Mouse (Mus musculus): ENCODE data around the gene Mrgprf. TPM values are rescaled to one million over a fixed set of nuclear protein-coding genes. Genes with fewer than 3 reads are reported as not detected.

The Mrgprf gene
- polyA plus RNA-seq, 1 experiment: not detected

GRCm38 (mm10) chr7:145333936-145334335, 33.3 kb downstream of the Mrgprf start:
- TF ChIP-seq EP300 (IDR thresholded peaks at IDR 0.05; ENCODE audit: insufficient read depth, low read depth, low read length): no peak
- no peak for TF ChIP-seq CTCF (IDR thresholded peaks at IDR 0.05; ENCODE audit: low read depth, low read length)
- no peak for TF ChIP-seq POLR2A (IDR thresholded peaks at IDR 0.05; ENCODE audit: insufficient read depth, low read length)
- no peak overlapping the region for H3K9ac ChIP-seq (ENCODE audit: low read depth, poor library complexity, severe bottlenecking)

GRCm38 (mm10) chr7:145334428-145335027, 33.9 kb downstream of the Mrgprf start:
- H3K9me3 ChIP-seq (replicated peaks; ENCODE audit: control insufficient read depth, insufficient read depth, low read length, poor library complexity, severe bottlenecking): no peaks in the 10 kb centered on the region
- no peaks in the 10 kb centered on the region for H3K36me3 ChIP-seq (ENCODE audit: control insufficient read depth, insufficient read depth, low read length, poor library complexity, severe bottlenecking)
- TF ChIP-seq CTCF (IDR thresholded peaks at IDR 0.05; ENCODE audit: low read depth, low read length): no peak
- no peak for TF ChIP-seq POLR2A (IDR thresholded peaks at IDR 0.05; ENCODE audit: insufficient read depth, low read length)
- TF ChIP-seq EP300 (IDR thresholded peaks at IDR 0.05; ENCODE audit: insufficient read depth, low read depth, low read length): no peak
- no peaks in the 10 kb centered on the region for H3K27me3 ChIP-seq (ENCODE audit: control insufficient read depth, insufficient read depth, low read length, poor library complexity, severe bottlenecking)
- no peak overlapping the region for H3K9ac ChIP-seq (ENCODE audit: low read depth, poor library complexity, severe bottlenecking)
- no peak overlapping the region for H3K27ac ChIP-seq (ENCODE audit: insufficient read depth, low read length)
- H3K4me3 ChIP-seq (ENCODE audit: low read depth, low read length): no peak overlapping the region
- H3K4me1 ChIP-seq (ENCODE audit: control insufficient read depth, insufficient read depth, low read length): no peaks in the 10 kb centered on the region

More at GRCm38 (mm10) chr7:145333936-145334335, 33.3 kb downstream of the Mrgprf start:
- H3K4me1 ChIP-seq (ENCODE audit: control insufficient read depth, insufficient read depth, low read length): no peaks in the 10 kb centered on the region
- H3K36me3 ChIP-seq (ENCODE audit: control insufficient read depth, insufficient read depth, low read length, poor library complexity, severe bottlenecking): no peaks in the 10 kb centered on the region
- no peak overlapping the region for H3K4me3 ChIP-seq (ENCODE audit: low read depth, low read length)
- H3K27ac ChIP-seq (ENCODE audit: insufficient read depth, low read length): no peak overlapping the region
- no peaks in the 10 kb centered on the region for H3K9me3 ChIP-seq (replicated peaks; ENCODE audit: control insufficient read depth, insufficient read depth, low read length, poor library complexity, severe bottlenecking)
- H3K27me3 ChIP-seq (ENCODE audit: control insufficient read depth, insufficient read depth, low read length, poor library complexity, severe bottlenecking): no peaks in the 10 kb centered on the region

GRCm38 (mm10) chr7:145335199-145335598, 34.6 kb downstream of the Mrgprf start:
- H3K27me3 ChIP-seq (ENCODE audit: control insufficient read depth, insufficient read depth, low read length, poor library complexity, severe bottlenecking): no peaks in the 10 kb centered on the region
- H3K27ac ChIP-seq (ENCODE audit: insufficient read depth, low read length): no peak overlapping the region
- H3K4me3 ChIP-seq (ENCODE audit: low read depth, low read length): no peak overlapping the region
- no peak overlapping the region for H3K9ac ChIP-seq (ENCODE audit: low read depth, poor library complexity, severe bottlenecking)
- no peaks in the 10 kb centered on the region for H3K9me3 ChIP-seq (replicated peaks; ENCODE audit: control insufficient read depth, insufficient read depth, low read length, poor library complexity, severe bottlenecking)
- TF ChIP-seq EP300 (IDR thresholded peaks at IDR 0.05; ENCODE audit: insufficient read depth, low read depth, low read length): no peak
- no peak for TF ChIP-seq POLR2A (IDR thresholded peaks at IDR 0.05; ENCODE audit: insufficient read depth, low read length)
- no peak for TF ChIP-seq CTCF (IDR thresholded peaks at IDR 0.05; ENCODE audit: low read depth, low read length)
- no peaks in the 10 kb centered on the region for H3K36me3 ChIP-seq (ENCODE audit: control insufficient read depth, insufficient read depth, low read length, poor library complexity, severe bottlenecking)
- H3K4me1 ChIP-seq (ENCODE audit: control insufficient read depth, insufficient read depth, low read length): no peaks in the 10 kb centered on the region

GRCm38 (mm10) chr7:145335616-145336332, 35.1 kb downstream of the Mrgprf start:
- Histone ChIP-seq H3K4me3 (ENCODE audit: low read depth, low read length) (no peak overlapping the region), H3K36me3 (ENCODE audit: control insufficient read depth, insufficient read depth, low read length, poor library complexity, severe bottlenecking) (no peaks in the 10 kb centered on the region), H3K27me3 (ENCODE audit: control insufficient read depth, insufficient read depth, low read length, poor library complexity, severe bottlenecking) (no peaks in the 10 kb centered on the region), H3K27ac (ENCODE audit: insufficient read depth, low read length) (no peak overlapping the region), H3K9me3 (replicated peaks; ENCODE audit: control insufficient read depth, insufficient read depth, low read length, poor library complexity, severe bottlenecking) (no peaks in the 10 kb centered on the region), H3K9ac (ENCODE audit: low read depth, poor library complexity, severe bottlenecking) (no peak overlapping the region), H3K4me1 (ENCODE audit: control insufficient read depth, insufficient read depth, low read length) (no peaks in the 10 kb centered on the region)
- no peak for TF ChIP-seq CTCF (IDR thresholded peaks at IDR 0.05; ENCODE audit: low read depth, low read length)
- no peak for TF ChIP-seq EP300 (IDR thresholded peaks at IDR 0.05; ENCODE audit: insufficient read depth, low read depth, low read length)

GRCm38 (mm10) chr7:145337889-145338288, 37.3 kb downstream of the Mrgprf start:
- Histone ChIP-seq H3K27ac (ENCODE audit: insufficient read depth, low read length) (no peak overlapping the region), H3K4me3 (ENCODE audit: low read depth, low read length) (no peak overlapping the region), H3K9ac (ENCODE audit: low read depth, poor library complexity, severe bottlenecking) (no peak overlapping the region), H3K9me3 (replicated peaks; ENCODE audit: control insufficient read depth, insufficient read depth, low read length, poor library complexity, severe bottlenecking) (no peaks in the 10 kb centered on the region), H3K27me3 (ENCODE audit: control insufficient read depth, insufficient read depth, low read length, poor library complexity, severe bottlenecking) (no peaks in the 10 kb centered on the region), H3K36me3 (ENCODE audit: control insufficient read depth, insufficient read depth, low read length, poor library complexity, severe bottlenecking) (no peaks in the 10 kb centered on the region), H3K4me1 (ENCODE audit: control insufficient read depth, insufficient read depth, low read length) (no peaks in the 10 kb centered on the region)
- TF ChIP-seq EP300 (IDR thresholded peaks at IDR 0.05; ENCODE audit: insufficient read depth, low read depth, low read length) (no peak), POLR2A (IDR thresholded peaks at IDR 0.05; ENCODE audit: insufficient read depth, low read length) (no peak), CTCF (IDR thresholded peaks at IDR 0.05; ENCODE audit: low read depth, low read length) (no peak)

GRCm38 (mm10) chr7:145340248-145340904, 39.7 kb downstream of the Mrgprf start:
- Histone ChIP-seq H3K27ac (ENCODE audit: insufficient read depth, low read length) (no peak overlapping the region), H3K4me1 (ENCODE audit: control insufficient read depth, insufficient read depth, low read length) (no peaks in the 10 kb centered on the region), H3K4me3 (ENCODE audit: low read depth, low read length) (no peak overlapping the region), H3K9me3 (replicated peaks; ENCODE audit: control insufficient read depth, insufficient read depth, low read length, poor library complexity, severe bottlenecking) (no peaks in the 10 kb centered on the region), H3K9ac (ENCODE audit: low read depth, poor library complexity, severe bottlenecking) (no peak overlapping the region), H3K27me3 (ENCODE audit: control insufficient read depth, insufficient read depth, low read length, poor library complexity, severe bottlenecking) (no peaks in the 10 kb centered on the region), H3K36me3 (ENCODE audit: control insufficient read depth, insufficient read depth, low read length, poor library complexity, severe bottlenecking) (no peaks in the 10 kb centered on the region)
- TF ChIP-seq CTCF (IDR thresholded peaks at IDR 0.05; ENCODE audit: low read depth, low read length): no peak
- TF ChIP-seq POLR2A (IDR thresholded peaks at IDR 0.05; ENCODE audit: insufficient read depth, low read length): no peak
- TF ChIP-seq EP300 (IDR thresholded peaks at IDR 0.05; ENCODE audit: insufficient read depth, low read depth, low read length): no peak

Other genes with a start within 250 kb of the Mrgprf start
- gene 1810010D01Rik, start 92.7 kb upstream of the Mrgprf start, polyA plus RNA-seq (2011; ENCODE audit: insufficient read depth, insufficient read length, low read depth, missing spikeins): 0.91 and 4.5 TPM in 2 replicates
- gene Tpcn2, start 16.8 kb upstream of the Mrgprf start, polyA plus RNA-seq (2011; ENCODE audit: insufficient read depth, insufficient read length, low read depth, missing spikeins): 11.0 and 11.9 TPM in 2 replicates
- gene Mrgprd, start 14.0 kb downstream of the Mrgprf start, polyA plus RNA-seq (2011; ENCODE audit: insufficient read depth, insufficient read length, low read depth, missing spikeins): not detected in 2 replicates

Data from ES-Bruce4 (cell line).